Mouse (Mus musculus) CD4-positive, CD25-positive, alpha-beta regulatory T cell, adult 4 months (primary cell): Measurements from ENCODE around the gene Krtap17-1. TPM values are rescaled to one million over a fixed set of nuclear protein-coding genes. Genes with fewer than 3 reads are reported as not detected.

Experiments used
- ATAC-seq: one replicate; pipeline ENCODE4 v1.8.0; 2017
- polyA plus RNA-seq, 2 experiments: library from polyadenylated mRNA; unstranded; fragments of 100-300 nt; shearing (Covaris generic); gene quantifications; one replicate each; pipeline ENCODE4 v1.2.1; 2017

Gene Krtap17-1
- not detected for polyA plus RNA-seq

GRCm38 (mm10) chr11:99993620-99994383, at the start of gene Krtap17-1:
TSS of gene Krtap17-1 (minus strand) at chr11:99993994.
- no peak for ATAC-seq

GRCm38 (mm10) chr11:100041454-100041853, 47.7 kb upstream of the Krtap17-1 start, which contains the start of gene Krt34:
TSS of gene Krt34 (minus strand) at chr11:100041554.
- ATAC-seq = no peak

- no peak for ATAC-seq
These were observed 36.0 kb upstream of the Krtap17-1 start, which contains the start of gene Krt33b for GRCm38 (mm10) chr11:100029768-100030167. TSS of gene Krt33b (minus strand) at chr11:100029868.

- no peak for ATAC-seq
These were observed 27.6 kb upstream of the Krtap17-1 start for GRCm38 (mm10) chr11:100021438-100021837.

GRCm38 (mm10) chr11:100019466-100019865, 25.7 kb upstream of the Krtap17-1 start:
- ATAC-seq = no peak

GRCm38 (mm10) chr11:100016112-100016511, 22.3 kb upstream of the Krtap17-1 start, which contains the start of gene Krt33a:
TSS of gene Krt33a (minus strand) at chr11:100016212.
- no peak for ATAC-seq

GRCm38 (mm10) chr11:100013691-100014171, 19.9 kb upstream of the Krtap17-1 start:
- no peak for ATAC-seq

GRCm38 (mm10) chr11:100010682-100011081, 16.9 kb upstream of the Krtap17-1 start:
- ATAC-seq = no peak

GRCm38 (mm10) chr11:100008336-100008735, 14.5 kb upstream of the Krtap17-1 start:
- ATAC-seq = no peak

GRCm38 (mm10) chr11:100006624-100007023, 12.8 kb upstream of the Krtap17-1 start:
- no peak for ATAC-seq

- no peak for ATAC-seq
These were observed 12.1 kb upstream of the Krtap17-1 start for GRCm38 (mm10) chr11:100005905-100006304.

- ATAC-seq = no peak
These were observed 11.1 kb upstream of the Krtap17-1 start for GRCm38 (mm10) chr11:100004846-100005245.

GRCm38 (mm10) chr11:99999091-99999490, 5.3 kb upstream of the Krtap17-1 start:
- ATAC-seq = no peak

GRCm38 (mm10) chr11:99994384-99994661, 529 bp upstream of the Krtap17-1 start:
- ATAC-seq = no peak

- no peak for ATAC-seq
These were observed 3.2 kb downstream of the Krtap17-1 start for GRCm38 (mm10) chr11:99990571-99990970.

GRCm38 (mm10) chr11:99989881-99990405, 3.9 kb downstream of the Krtap17-1 start:
- no peak for ATAC-seq

- ATAC-seq = no peak
These were observed 5.3 kb downstream of the Krtap17-1 start for GRCm38 (mm10) chr11:99988530-99988929.

GRCm38 (mm10) chr11:99986180-99986647, 7.6 kb downstream of the Krtap17-1 start, which contains the start of gene Krtap16-1:
TSS of gene Krtap16-1 (minus strand) at chr11:99986597.
- no peak for ATAC-seq

- ATAC-seq = no peak
These were observed 8.3 kb downstream of the Krtap17-1 start for GRCm38 (mm10) chr11:99985291-99986092.

- ATAC-seq = no peak
These were observed 10.4 kb downstream of the Krtap17-1 start for GRCm38 (mm10) chr11:99983442-99983841.

GRCm38 (mm10) chr11:99982731-99983130, 11.1 kb downstream of the Krtap17-1 start:
- ATAC-seq = no peak

GRCm38 (mm10) chr11:99978953-99979352, 14.8 kb downstream of the Krtap17-1 start, which contains the start of gene Krtap29-1:
TSS of gene Krtap29-1 (minus strand) at chr11:99979053.
- no peak for ATAC-seq

- ATAC-seq = no peak
These were observed 27.8 kb downstream of the Krtap17-1 start for GRCm38 (mm10) chr11:99965961-99966360.
